Mouse (Mus musculus) heart, postnatal 25 days (tissue): ENCODE data around the gene Ddx52. TPM values are rescaled to one million over a fixed set of nuclear protein-coding genes. Genes with fewer than 3 reads are reported as not detected.

ENCODE experiments used
- DNase-seq: peaks from one replicate; pipeline ENCODE4 v3.0.0; 2022; ENCODE audit warnings: low spot score
- intact Hi-C: fragments of 180-260 bp; cut with DNase I; formaldehyde crosslinking; loops from one replicate; pipeline ENCODE4 v1.15.1; 2025
- total RNA-seq, 2 experiments: library from RNA; stranded (reverse); gene quantifications; 2 replicates each; pipeline ENCODE4 v1.2.3; 2021

Ddx52 gene
- total RNA-seq, 2 experiments from 2014 or later, result 9.5 to 10.1 TPM

DNA sequence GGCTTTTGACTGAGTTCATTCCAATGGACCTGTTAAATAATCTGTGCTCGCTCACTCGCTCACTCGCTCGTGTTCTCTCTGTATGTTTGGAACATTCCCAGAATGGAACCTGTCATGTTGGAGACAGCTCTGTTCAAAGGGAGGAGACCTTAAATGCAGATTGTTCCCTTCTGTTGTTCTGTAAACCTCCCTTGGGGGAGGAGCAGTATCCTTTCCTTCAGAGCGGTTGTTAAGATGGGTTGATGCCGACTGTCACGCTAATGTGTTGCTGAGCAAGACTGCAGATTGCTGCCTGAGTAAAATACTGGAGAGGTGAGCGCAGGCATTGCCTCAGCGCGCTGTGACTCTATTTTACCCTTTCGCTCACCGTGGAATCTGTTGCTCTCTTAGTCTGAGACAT is 69.2 kb downstream of the Ddx52 start:
- intact Hi-C loops, result no loop called here
- DNase-seq, result no peak

DNA sequence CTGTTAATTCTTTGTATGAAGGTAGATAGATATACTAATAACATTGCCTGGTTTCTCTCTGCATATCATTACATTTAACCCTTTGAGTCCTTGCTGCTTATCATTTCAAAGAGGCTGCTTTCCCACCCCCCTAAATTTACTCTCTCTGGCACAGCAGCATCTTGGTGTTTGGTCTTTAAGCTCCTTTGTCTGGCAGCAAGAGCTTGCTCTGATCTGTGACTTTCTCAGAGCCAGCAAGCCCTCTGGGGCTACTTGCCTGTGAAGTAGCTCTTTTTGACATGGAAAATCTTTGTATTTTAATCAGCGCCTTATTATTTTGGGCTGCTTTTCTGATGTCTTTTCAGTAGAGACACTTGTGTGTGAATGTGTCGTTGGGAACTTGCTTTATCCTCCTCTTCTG is 69.7 kb downstream of the Ddx52 start:
- DNase-seq, result no peak
- intact Hi-C loops, result no loop called here

Other genes starting within 250 kb of the Ddx52 start
- gene Wfdc17, start 238.1 kb upstream of the Ddx52 start, total RNA-seq, result 1 to 10 TPM; 2.0 to 2.5 TPM
- gene Wfdc18, start 233.0 kb upstream of the Ddx52 start, total RNA-seq, result not detected
- not detected for gene Wfdc21, start 195.1 kb upstream of the Ddx52 start, total RNA-seq
- 1 to 10 TPM; 5.3 to 5.9 TPM for gene Heatr6, start 188.4 kb upstream of the Ddx52 start, total RNA-seq
- not detected for gene Hnf1b, start 92.0 kb upstream of the Ddx52 start, total RNA-seq
- 10 to 100 TPM; 25.7 to 27.4 TPM for gene Synrg, start 22.4 kb downstream of the Ddx52 start, total RNA-seq
- gene Dusp14, start 127.2 kb downstream of the Ddx52 start, total RNA-seq, result under 1 TPM in 1 of 2 experiments, not detected in 1; 0.55 TPM
- gene Tada2a, start 187.5 kb downstream of the Ddx52 start, total RNA-seq, result 1 to 10 TPM; 7.0 TPM
- gene Acaca, start 187.6 kb downstream of the Ddx52 start, total RNA-seq, result 10 to 100 TPM; 16.5 to 22.1 TPM
- not detected for gene Gm11437, start 225.4 kb downstream of the Ddx52 start, total RNA-seq